Mouse (Mus musculus) midbrain, postnatal 0 days (tissue): ENCODE data around the gene Thap8. TPM values are rescaled to one million over a fixed set of nuclear protein-coding genes. Genes with fewer than 3 reads are reported as not detected.

Experiments used
- ATAC-seq: fragments of 200-750 bp; cut with Nextera tagmentation; 2 replicates; pipeline ENCODE4 v1.8.0; 2017; ENCODE audit warnings: moderate number of reproducible peaks, mild to moderate bottlenecking, moderate TSS enrichment, moderate library complexity; ENCODE audit not compliant: low FRiP score
- DNase-seq: peaks from one replicate; pipeline ENCODE4 v3.0.0-alpha.2; 2015; ENCODE audit warnings: low spot score
- H3K27ac ChIP-seq: fragments of 300-500 bp; sonication (generic); 2 replicates; pipeline ENCODE4 v1.5.1; 2014; ENCODE audit warnings: low read depth, mild to moderate bottlenecking, low read length, mixed read lengths
- H3K27me3 ChIP-seq: fragments of 300-500 bp; sonication (generic); 2 replicates; pipeline ENCODE4 v1.6.1; 2014; ENCODE audit warnings: low read length, control low read depth, mixed read lengths; ENCODE audit not compliant: insufficient read depth
- H3K36me3 ChIP-seq: fragments of 300-500 bp; sonication (generic); 2 replicates; pipeline ENCODE4 v1.6.1; 2014; ENCODE audit warnings: low read length, control low read depth, mixed read lengths; ENCODE audit not compliant: insufficient read depth
- H3K4me1 ChIP-seq: fragments of 300-500 bp; sonication (generic); 2 replicates; pipeline ENCODE4 v1.6.1; 2014; ENCODE audit warnings: mild to moderate bottlenecking, control low read depth, antibody characterized with exemption, low read length, mixed read lengths; ENCODE audit not compliant: insufficient read depth
- H3K4me2 ChIP-seq: fragments of 300-500 bp; sonication (generic); 2 replicates; pipeline ENCODE4 v1.6.1; 2014; ENCODE audit warnings: low read depth, mild to moderate bottlenecking, low read length, mixed read lengths; ENCODE audit not compliant: poor library complexity, severe bottlenecking
- H3K4me3 ChIP-seq: fragments of 300-500 bp; sonication (generic); 2 replicates; pipeline ENCODE4 v1.5.1; 2014; ENCODE audit warnings: low read depth, mild to moderate bottlenecking, low read length, moderate library complexity
- H3K9ac ChIP-seq: fragments of 300-500 bp; sonication (generic); replicated peaks from 2 replicates; pipeline ENCODE4 v1.6.1; 2014; ENCODE audit warnings: mild to moderate bottlenecking, low read length, moderate library complexity, mixed read lengths; ENCODE audit not compliant: poor library complexity, severe bottlenecking
- H3K9me3 ChIP-seq: fragments of 300-500 bp; sonication (generic); 2 replicates; pipeline ENCODE4 v1.6.1; 2016; ENCODE audit warnings: low read length, control low read depth
- CTCF ChIP-seq: IDR thresholded peaks from 2 replicates; pipeline ENCODE4 v1.5.1; 2016; ENCODE audit warnings: antibody characterized with exemption, mild to moderate bottlenecking
- WGBS: fragments of 180-500 bp; shearing (Covaris S2); extraction: QIAGEN DNeasy Blood & Tissue Kit; methylation state at CpG from one replicate; pipeline ENCODE4 v1.1.7; 2014; 5-methylcytosine and 5-hydroxymethylcytosine counted together
- polyA plus RNA-seq: library from polyadenylated mRNA; unstranded; fragments of >200 nt; fragmentation: Nextera tagmentation; extraction: Ambion mirVana; gene quantifications from 2 replicates; pipeline ENCODE4 v1.2.1, GENCODE M21; 2015
- total RNA-seq: library from RNA; depleted of rRNA; stranded (reverse); fragments of >200 nt; gene quantifications from 2 replicates; pipeline ENCODE4 v1.2.3, GENCODE M21; 2014

Gene Thap8
- total and polyA plus RNA-seq, 2 experiments from 2014 or later = 0.57 to 0.71 TPM

- TF ChIP-seq CTCF = no peak
- no peaks in the 10 kb centered on the region for H3K4me1 ChIP-seq
- H3K27me3 ChIP-seq = no peaks in the 10 kb centered on the region
- H3K9ac ChIP-seq = no peak overlapping the region
- ATAC-seq = no peak
- H3K27ac ChIP-seq = no peak overlapping the region
- no peak overlapping the region for H3K4me2 ChIP-seq
- DNase-seq = no peak
- H3K4me3 ChIP-seq = no peak overlapping the region
- 96% methylated on average over 5 of the region's 5 CpGs for WGBS
- no peaks in the 10 kb centered on the region for H3K9me3 ChIP-seq
- no peaks in the 10 kb centered on the region for H3K36me3 ChIP-seq
Observed at GRCm38 (mm10) chr7:30265531-30265930, 14.4 kb upstream of the Thap8 start.

GRCm38 (mm10) chr7:30265935-30266334 lies 14.0 kb upstream of the Thap8 start:
- DNase-seq (no peak), ATAC-seq (no peak)
- H3K4me3 ChIP-seq = no peak overlapping the region
- TF ChIP-seq CTCF = no peak
- WGBS = 97% methylated on average over 7 of the region's 7 CpGs
- no peaks in the 10 kb centered on the region for H3K36me3 ChIP-seq
- H3K9me3 ChIP-seq = no peaks in the 10 kb centered on the region
- H3K4me2 ChIP-seq = no peak overlapping the region
- H3K9ac ChIP-seq = no peak overlapping the region
- no peak overlapping the region for H3K27ac ChIP-seq
- H3K4me1 ChIP-seq = no peaks in the 10 kb centered on the region
- H3K27me3 ChIP-seq = no peaks in the 10 kb centered on the region

DNA sequence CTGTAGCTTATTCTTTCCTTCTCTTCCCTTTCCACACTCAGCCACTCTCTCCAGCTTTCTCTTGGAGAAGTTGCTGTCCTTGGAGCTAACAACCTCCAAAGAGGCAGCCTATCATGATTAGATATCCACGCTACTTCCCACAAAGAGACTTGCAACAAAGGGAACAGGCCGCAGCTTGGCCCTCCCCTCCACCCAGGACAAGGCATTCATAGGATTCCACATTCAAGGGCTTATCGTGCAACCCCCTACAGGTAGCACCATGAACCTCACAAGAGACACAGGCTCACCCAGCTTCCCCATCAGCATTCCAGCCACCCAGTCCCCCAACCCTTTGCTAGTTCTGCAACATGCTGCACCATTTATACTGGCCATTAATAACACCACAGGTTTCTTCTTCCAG lies 13.1 kb upstream of the Thap8 start:
- Histone ChIP-seq H3K9me3 (no peaks in the 10 kb centered on the region), H3K9ac (no peak overlapping the region), H3K4me3 (no peak overlapping the region), H3K4me2 (no peak overlapping the region), H3K27me3 (no peaks in the 10 kb centered on the region), H3K27ac (no peak overlapping the region), H3K4me1 (no peaks in the 10 kb centered on the region), H3K36me3 (no peaks in the 10 kb centered on the region)
- DNase-seq = no peak
- ATAC-seq = no peak
- 76% methylated on average over 3 of the region's 3 CpGs for WGBS
- TF ChIP-seq CTCF = no peak

DNA sequence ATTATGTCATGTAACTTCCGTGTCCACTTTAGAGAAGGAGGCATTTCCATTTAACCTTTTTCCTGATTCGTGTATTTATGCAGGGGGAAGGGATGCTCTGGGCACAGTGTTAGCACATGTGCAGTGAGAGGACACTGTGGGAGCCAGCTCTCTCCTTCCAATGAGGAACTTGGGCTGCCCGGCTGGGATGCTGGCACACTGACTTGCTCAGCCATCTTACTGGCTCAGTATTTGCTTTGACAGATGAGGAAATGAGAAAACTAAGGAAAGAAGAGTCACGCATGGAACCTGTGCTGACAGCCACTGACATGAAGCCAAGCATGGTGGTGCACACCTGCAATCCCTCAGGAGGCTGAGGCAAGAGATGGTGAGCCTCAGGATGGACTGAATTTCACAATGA lies 10.3 kb upstream of the Thap8 start:
- no peak overlapping the region for H3K27ac ChIP-seq
- H3K4me3 ChIP-seq = no peak overlapping the region
- no peak for DNase-seq
- no peaks in the 10 kb centered on the region for H3K4me1 ChIP-seq
- no peak overlapping the region for H3K9ac ChIP-seq
- no peaks in the 10 kb centered on the region for H3K9me3 ChIP-seq
- H3K36me3 ChIP-seq = no peaks in the 10 kb centered on the region
- H3K4me2 ChIP-seq = no peak overlapping the region
- no peaks in the 10 kb centered on the region for H3K27me3 ChIP-seq
- TF ChIP-seq CTCF = no peak
- 86% methylated on average over 4 of the region's 4 CpGs for WGBS
- ATAC-seq = no peak

DNA sequence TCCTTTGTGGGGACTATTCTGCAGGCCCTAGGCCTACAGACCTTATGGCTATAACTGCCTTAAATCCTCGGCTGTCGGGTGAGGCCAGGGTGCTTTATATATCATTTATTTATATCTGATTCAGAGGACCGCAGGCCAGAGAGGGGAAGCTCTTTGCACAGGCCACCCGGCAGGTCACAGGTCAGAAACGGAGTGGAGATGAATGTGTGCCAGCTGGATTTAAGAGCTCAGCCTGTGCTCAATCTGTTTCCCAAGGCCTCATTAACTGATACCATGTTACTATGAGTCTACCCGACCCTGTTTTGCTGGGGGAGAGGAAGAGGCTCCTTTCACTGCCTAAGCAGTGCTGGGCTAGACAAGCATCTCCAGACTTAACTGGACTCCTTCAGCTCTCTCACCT lies 5.5 kb upstream of the Thap8 start:
- ATAC-seq (no peak), DNase-seq (no peak)
- no peak for TF ChIP-seq CTCF
- no peak overlapping the region for H3K4me3 ChIP-seq
- 83% methylated on average over 6 of the region's 6 CpGs for WGBS
- H3K36me3 ChIP-seq = no peaks in the 10 kb centered on the region
- H3K27me3 ChIP-seq = no peaks in the 10 kb centered on the region
- no peaks in the 10 kb centered on the region for H3K9me3 ChIP-seq
- H3K27ac ChIP-seq = no peak overlapping the region
- no peaks in the 10 kb centered on the region for H3K4me1 ChIP-seq
- H3K9ac ChIP-seq = no peak overlapping the region
- H3K4me2 ChIP-seq = no peak overlapping the region

DNA sequence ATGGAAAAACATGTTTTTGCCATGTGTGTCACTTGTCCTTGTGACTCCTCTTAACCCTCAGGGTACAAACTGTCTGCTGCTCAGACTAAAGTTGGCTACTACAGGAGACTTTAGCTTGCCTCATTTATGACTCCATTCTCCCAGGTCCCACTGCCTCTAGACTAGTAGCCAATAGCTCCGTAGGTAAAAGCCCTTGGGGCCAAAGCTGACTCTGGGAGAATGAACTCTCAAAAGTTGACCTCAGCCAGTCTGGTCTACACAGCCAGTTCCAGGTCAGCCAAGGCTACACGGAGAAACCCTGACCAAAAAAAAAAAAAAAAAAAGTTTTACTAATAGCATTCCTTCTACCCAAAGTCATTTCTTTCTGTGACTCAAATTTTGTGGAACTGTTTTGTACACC lies 983 bp upstream of the Thap8 start:
- TF ChIP-seq CTCF = no peak
- 54% methylated on average over 2 of the region's 2 CpGs for WGBS
- H3K9ac ChIP-seq = no peak overlapping the region
- H3K27ac ChIP-seq = no peak overlapping the region
- H3K4me3 ChIP-seq = no peak overlapping the region
- no peaks in the 10 kb centered on the region for H3K36me3 ChIP-seq
- no peaks in the 10 kb centered on the region for H3K27me3 ChIP-seq
- H3K4me1 ChIP-seq = 0 out of 2 replicates have a peak, but pooled peaks cover 2% of the 10 kb centered on the region
- DNase-seq = no peak
- ATAC-seq = no peak
- no peak overlapping the region for H3K4me2 ChIP-seq
- no peaks in the 10 kb centered on the region for H3K9me3 ChIP-seq

DNA sequence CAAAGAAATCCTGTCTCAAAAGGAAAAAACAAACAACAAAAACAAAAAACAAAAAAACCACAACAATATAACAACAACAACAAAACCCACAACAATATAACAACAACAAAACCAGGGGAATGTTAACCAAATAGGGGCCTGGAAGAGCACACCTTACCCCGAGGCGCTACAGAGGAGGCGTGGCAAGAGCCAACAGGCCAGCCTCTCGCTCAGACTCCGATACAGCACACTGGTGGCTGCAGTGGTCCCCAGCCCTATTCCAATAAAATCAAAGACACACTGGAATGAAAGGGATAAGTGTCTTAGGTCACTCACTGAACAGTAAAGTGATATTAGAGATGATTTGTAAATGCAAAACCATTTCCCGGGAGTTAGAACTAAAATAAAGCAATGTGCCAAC lies 358 bp upstream of the Thap8 start:
- Histone ChIP-seq H3K9ac (no peak overlapping the region), H3K4me2 (peak overlapping the region; percentile 91), H3K4me3 (peak overlapping the region; percentile 65), H3K27ac (no peak overlapping the region), H3K27me3 (no peaks in the 10 kb centered on the region), H3K36me3 (no peaks in the 10 kb centered on the region), H3K4me1 (0 out of 2 replicates have a peak, but pooled peaks cover 2% of the 10 kb centered on the region), H3K9me3 (no peaks in the 10 kb centered on the region)
- TF ChIP-seq CTCF = no peak
- ATAC-seq = no peak
- WGBS = under 1% methylated on average over 6 of the region's 6 CpGs
- no peak for DNase-seq
